Mouse (Mus musculus) embryo, embryonic 9.5 days (tissue): ENCODE measurements around the gene Pxmp4.

Experiments used
- DNase-seq: peaks from one replicate; pipeline ENCODE4 v3.0.0-alpha.2; 2017; ENCODE audit errors: extremely low spot score

Gene Pxmp4

DNA sequence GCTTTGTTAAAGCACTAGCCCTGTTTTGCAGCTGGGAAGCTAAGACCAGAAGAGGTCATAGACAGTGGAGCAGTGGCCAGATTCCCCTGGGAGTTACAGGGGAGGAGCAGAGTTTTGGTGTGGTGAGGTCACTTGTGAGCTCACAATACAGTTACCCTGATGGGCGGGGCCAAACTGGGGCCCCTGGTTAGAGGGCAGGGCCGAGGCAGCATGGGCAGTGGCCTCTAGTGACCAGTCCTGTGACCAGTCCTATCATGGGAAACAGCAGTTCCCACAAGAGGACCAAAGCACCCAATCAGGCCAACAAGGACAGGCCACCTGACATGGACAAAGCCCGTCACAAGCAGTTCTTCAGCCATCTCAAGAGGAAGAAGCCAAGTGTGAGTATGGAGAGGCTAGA is 54.8 kb downstream of the Pxmp4 start:
- peak; percentile 46 for DNase-seq

DNA sequence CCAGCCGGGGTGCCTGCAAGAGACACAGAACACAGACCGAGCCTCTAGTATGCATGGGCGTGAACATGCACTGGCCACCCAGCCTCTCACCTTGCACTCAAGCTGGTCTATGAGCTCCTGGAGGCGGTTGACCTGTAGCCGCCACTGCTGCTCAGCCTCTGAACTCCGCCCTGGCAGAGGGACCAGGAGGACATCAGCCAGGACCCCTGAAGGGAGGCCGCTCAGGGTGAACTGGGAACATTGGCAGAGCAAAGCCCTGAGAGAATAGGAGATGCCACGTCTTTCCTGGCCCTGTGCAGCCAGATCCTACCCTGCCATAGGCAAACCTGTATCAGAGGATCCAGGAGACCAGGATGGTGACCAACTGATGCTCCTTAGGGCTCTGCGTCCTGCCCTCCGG is 56.8 kb downstream of the Pxmp4 start, which contains the start of gene 1700003F12Rik:
Gene 1700003F12Rik (plus strand): TSS at position 375 of the 400 bp plus-strand sequence.
- no peak for DNase-seq

DNA sequence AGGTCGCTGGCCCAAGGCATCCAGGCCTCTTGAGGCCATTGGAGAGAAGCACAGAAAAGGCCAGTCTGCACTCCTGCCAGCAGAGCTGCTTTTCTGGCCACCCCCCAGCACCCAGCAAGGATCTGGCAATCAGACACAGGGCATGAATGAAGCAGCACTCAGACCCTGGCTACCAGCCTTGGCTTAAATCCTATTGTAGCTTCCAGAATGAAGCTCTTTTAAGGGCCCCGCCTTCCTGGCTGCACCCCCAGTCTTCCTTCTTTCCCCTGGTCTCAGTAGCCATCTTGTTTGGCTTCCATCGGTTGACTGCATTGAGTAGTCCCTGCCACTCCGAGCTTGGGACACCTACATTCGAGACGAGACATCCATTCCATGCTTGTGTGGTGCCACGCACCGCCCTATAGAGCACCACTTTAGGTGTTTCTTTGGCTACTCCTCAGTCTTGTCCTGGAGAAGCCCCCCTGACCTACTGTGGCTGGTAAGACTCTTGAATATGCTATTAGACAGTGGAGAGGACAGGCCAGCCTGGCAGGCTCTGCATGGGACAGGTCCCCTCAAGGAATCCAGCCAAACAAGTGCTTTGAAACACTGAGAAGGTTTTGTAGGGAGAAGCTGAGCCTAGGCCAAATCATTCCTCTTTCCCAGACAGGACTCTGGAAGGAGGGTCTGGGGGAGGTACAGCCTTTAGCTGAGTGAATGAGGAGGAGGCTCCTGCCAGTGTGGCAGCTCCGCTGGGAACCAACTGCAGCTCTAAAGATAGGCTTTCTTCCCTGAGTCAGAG is 59.8 kb downstream of the Pxmp4 start:
- DNase-seq = no peak

DNA sequence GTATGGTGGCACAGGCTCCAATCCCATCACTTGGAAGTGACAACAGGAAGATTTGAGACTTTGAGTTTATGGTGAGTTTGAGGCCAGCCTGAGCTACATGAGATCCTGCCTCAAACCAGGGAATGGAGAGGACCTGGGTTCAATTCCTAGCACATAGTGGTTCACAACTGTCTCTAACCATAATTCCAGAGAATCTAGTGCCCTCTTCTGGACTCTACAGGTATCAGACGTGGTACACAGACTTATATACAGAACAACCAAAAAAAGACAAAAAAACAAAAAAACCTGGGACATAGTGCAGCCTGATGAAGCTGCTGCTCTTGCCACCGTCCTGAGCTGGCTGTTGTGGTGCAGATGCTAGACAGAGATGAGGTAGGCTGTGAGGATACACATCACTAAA is 61.9 kb downstream of the Pxmp4 start:
- DNase-seq = no peak

DNA sequence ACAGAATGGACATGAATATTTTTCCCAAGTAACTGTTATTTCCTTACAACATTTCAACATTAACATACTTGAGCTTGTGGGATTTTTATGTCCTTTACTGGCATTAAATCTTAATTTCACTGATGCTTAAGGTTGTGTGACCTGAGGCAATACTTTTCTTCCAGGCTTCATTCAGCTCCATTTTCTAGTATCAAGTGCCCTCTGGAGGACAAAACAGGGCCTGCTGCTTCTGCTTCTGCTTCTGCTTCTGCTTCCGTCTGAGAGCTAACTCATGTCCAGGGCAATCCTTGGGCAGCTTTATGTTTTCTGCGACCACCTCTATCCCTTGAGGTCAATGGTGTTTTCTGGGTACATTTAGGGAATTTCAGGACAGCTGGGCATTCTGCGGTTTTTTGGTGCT is 63.8 kb downstream of the Pxmp4 start:
- no peak for DNase-seq

DNA sequence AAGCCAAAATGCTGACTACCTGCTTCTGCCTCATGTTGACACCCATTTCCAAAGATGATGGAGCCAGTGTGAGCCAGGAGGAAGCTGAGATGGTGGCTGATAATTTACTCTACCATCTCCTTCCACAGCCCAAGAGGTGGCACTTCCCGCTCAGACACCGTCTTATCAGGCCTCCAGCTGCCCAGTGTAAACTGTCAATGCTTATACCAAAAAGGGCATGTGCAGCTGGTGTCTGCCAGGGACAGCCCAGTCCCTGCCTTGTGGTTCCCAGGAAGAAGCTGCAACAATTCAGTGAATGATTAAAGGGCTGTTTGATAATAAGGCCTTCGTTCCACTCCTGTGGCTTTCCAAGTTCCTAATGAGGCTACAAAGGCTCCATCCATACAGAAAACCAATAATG is 64.8 kb downstream of the Pxmp4 start:
- DNase-seq = no peak

DNA sequence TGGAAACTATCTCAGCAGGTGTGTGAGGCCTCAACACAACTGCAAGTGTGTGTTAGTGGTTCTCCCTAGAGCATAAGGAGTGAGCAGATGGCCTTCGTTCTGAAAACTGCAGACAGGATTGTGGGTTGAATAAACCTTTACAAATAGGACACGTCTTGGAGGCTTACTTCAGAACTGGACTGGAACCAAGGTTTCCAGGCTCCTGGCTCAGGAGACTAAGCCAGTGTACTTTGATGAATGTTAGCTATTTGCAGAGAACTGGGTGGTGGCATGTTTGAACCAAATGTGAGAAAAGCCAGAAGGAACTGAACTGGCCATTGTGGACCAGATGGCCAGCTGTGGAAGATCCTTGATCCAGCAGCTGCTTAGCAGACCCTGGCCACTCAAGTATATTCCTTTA is 65.2 kb downstream of the Pxmp4 start:
- no peak for DNase-seq
